Mouse (Mus musculus) hematopoietic stem cell, adult 5-6 weeks (primary cell): Measurements from ENCODE around the gene Pebp1. TPM values are rescaled to one million over a fixed set of nuclear protein-coding genes. Genes with fewer than 3 reads are reported as not detected.
"Not testable (repeated sequence)": the region's sequence is repeated elsewhere in the genome, so short reads cannot be mapped to it uniquely, and the experiment has no call there.

Experiments
- ATAC-seq, 2 experiments: fragments of 125-278 bp in 1 of 2; replicated peaks in 1 of 2; 2 replicates each; pipeline ENCODE4 v1.8.0; 2016 to 2017; ENCODE audit warnings: inconsistent platforms in 2 of 2, mild to moderate bottlenecking in 2 of 2, moderate number of reproducible peaks in 2 of 2, low read depth in 1 of 2, moderate TSS enrichment in 1 of 2; ENCODE audit not compliant: low FRiP score in 2 of 2, poor library complexity in 2 of 2, severe bottlenecking in 2 of 2, insufficient read depth in 1 of 2, low TSS enrichment in 1 of 2
- total RNA-seq: library from RNA; stranded (forward); fragments of 172-1452, 232-1000 nt; gene quantifications from 2 replicates; pipeline ENCODE4 v1.2.3, GENCODE M21; 2017

Pebp1 gene
- total RNA-seq, result 84.6 and 158 TPM in 2 replicates

DNA sequence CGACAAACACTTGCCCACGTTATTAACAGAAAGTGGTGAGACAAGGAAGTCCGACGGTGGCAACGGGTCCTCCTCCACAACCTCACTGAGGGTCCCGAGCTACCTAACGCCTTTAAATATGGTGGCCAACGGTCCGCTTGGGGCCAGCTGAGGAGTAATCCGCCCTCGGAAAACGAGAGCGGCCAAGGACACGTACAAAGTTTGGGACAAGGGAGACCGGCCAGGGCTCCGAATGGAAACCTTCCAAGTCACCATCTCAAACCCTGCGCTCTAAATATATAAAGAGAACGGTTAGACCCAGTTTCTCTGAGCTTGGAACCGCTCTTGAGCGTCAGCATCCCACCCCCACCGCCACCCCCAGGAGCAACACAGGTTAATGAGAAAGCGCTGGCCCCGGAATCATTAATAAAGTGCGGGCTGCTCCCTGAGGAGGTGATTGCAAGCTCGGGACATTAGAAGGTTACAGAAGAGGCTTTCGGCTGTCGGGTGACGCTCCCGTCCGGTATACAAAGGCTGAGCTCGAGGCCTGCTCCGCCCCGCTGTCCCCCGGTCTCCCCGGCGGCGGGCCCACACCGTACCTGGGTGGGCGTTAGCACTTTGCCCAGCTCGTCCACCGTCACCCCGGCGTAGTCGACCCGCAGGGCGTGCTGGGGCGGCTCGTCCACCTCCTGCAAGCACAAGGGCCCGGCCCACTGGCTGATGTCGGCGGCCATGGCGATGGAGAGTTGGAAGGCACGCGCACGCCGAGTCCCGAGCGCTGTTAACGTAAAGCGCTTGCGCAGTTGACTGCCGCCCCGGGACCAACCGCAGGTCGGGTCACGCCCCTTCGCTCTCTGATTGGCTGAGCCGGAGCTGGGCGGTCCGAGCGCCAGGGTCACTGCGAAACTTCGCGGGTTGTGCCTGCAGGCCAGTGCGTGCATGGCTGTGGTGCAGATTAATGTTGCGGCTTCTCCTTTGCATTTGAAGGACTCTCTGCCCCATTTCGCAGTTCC, at the start of gene Pebp1:
Gene Pebp1, minus strand, starts transcription at position 795 of the 992 bp plus-strand sequence.
- peak; percentile 99 for ATAC-seq

- no peak for ATAC-seq
Measured at GRCm38 (mm10) chr5:117330457-117330856, 43.0 kb upstream of the Pebp1 start.

DNA sequence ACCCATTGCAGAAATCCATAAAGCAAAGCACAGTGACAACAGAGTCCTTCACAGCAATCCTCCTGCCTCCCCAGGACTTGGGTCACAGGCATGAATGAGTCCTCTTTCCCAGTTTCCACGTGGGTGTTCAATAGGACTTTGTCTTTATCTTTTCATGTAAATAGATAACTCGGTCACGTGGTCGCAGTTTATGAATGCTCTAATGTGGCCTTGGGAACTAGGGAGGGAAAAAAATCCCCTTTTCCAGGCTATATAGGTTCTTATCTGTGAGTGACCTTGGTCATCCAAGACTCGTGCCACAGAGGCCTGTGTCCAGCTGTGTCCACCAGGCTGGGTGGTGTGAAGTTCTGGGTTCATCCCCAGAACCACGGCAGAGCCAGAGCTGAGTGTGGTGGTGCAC, 39.0 kb upstream of the Pebp1 start:
- no peak for ATAC-seq

- ATAC-seq, result no peak
Measured at GRCm38 (mm10) chr5:117323751-117324150, 36.3 kb upstream of the Pebp1 start.

DNA sequence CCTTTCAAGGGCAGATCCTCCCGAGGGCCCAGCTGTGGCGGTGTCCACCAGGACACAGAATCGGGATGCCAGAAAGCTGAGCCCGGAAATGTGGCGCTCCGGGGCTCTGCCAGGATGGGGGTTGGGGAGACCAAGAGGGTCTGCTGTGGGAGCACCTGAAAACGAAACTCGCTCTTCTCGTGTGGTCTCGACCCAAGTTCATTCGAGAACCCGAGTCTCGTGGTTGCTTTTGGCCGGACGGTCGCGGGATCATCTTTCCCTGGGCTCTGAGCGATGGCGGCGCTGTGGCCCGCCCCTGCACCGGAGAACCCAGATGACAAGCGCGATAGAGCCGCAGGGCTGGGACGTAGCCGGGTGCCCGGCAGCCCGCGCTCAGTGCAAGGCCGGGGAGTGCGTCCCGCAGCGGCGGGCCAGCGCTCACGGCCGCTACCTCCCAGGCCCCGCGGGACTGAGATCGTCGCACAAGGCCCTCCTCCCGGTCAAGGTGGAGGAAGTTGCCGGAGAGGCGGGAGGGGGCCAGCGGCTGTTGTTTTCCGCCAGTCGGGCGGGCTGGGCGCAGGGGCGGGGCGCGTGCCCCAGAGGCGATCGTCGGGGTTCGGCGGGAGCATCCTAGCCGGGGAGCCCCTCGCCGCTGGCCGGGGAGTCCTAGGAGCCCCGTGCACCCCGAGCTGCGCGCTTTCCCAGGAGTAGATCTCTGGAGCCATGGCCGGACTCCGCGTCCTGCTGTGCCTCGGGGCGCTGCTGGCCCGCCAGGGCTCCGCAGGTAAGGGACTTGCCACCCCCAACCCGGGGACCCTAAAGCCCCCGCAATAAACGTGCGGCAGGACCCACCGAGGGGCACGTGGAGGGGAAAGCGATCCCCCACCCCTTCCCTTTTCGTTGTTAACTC, 31.6 kb upstream of the Pebp1 start, which contains the start of gene Vsig10:
Gene Vsig10, plus strand, starts transcription at position 343 of the 889 bp plus-strand sequence.
- peak; percentile 46 to 56; a peak in 3 of 4 replicates for ATAC-seq

GRCm38 (mm10) chr5:117314587-117315428, 27.4 kb upstream of the Pebp1 start:
- ATAC-seq, result no peak

DNA sequence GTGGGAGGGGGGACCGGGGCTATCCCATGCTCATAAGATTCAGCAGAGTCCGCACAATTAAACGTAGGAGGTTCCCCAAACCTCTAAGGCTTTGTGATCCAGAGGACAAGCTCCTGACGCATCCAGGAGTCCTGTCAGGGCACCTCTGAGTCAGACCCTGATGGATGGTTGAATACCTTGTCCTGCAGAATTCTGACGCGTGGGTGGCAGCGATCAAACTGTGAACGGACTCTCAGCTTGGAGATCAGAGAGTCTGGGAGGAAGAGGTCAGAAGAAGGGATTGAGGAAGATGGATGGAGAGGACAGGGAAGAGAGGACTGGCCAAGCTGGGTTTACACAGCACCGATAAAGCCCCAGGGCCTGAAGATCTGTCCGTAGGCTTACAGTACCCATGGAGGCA, 26.5 kb upstream of the Pebp1 start:
- no peak for ATAC-seq

- ATAC-seq, result peak; percentile 41 to 53
Measured at GRCm38 (mm10) chr5:117313420-117313819, 26.0 kb upstream of the Pebp1 start.

DNA sequence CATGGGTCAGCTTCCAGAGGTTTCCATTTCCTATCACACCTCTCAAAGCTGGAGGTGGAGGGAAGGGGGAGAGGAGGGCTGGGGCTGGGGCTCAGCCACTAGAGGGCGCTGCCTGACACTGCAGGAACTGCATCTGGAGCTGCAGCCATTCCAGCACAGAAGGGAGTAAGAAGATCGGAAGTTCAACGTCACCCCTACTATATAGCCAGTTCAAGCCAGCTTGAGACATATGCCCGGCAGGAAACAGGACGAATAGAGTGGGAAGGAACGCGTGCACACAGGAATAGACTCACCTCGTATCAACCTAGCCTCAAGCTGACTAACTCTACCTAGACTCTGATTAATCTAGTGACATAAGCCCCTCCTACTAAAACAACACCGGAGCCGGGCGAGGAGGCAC, 20.3 kb upstream of the Pebp1 start:
- ATAC-seq, result peak; percentile 92 to 95

DNA sequence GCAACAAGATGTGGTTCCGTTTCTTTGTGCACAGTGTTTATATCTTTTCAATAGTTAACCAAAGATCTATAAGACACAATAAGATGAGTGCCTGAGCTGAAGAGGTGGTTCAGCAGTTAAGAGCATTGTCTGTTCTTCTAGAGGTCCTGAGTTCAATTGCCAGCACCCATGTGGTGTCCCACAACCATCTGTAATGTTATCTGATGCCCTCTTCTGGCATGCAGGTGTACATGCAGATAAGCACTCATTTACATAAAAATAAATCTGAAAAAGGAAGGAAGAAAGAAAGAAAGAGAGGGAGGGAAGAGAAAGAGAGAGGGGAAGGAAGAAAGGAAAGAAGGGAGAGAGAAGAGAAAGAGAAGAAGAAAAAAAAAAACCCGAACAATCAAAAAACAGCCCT, 19.4 kb upstream of the Pebp1 start:
- ATAC-seq, result no peak

DNA sequence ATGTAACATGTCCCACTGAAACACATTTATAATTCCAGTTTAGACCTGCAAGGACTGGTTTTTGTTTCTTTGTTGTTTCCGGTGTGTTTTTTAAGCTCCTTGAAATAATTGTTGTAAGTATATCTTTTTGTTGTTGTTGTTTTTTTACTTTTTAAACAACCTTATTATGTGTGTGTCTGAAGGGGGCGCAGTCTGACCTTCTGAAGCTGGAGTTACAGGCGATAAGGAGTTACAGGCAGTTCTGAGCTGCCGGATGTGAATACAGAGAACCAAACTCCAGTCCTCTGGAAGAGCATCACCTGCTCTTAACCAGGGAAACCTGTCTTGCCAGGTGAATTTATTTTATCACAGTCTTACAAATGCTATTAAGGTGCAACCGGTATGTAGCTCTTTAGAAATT, 18.3 kb upstream of the Pebp1 start:
- ATAC-seq, result no peak

- ATAC-seq, result peak; percentile 45 to 53; a peak in 2 of 4 replicates
Measured at GRCm38 (mm10) chr5:117304947-117305346, 17.5 kb upstream of the Pebp1 start.

GRCm38 (mm10) chr5:117303691-117304579, 16.5 kb upstream of the Pebp1 start:
- no peak for ATAC-seq

GRCm38 (mm10) chr5:117302899-117303298, 15.5 kb upstream of the Pebp1 start:
- ATAC-seq, result no peak

DNA sequence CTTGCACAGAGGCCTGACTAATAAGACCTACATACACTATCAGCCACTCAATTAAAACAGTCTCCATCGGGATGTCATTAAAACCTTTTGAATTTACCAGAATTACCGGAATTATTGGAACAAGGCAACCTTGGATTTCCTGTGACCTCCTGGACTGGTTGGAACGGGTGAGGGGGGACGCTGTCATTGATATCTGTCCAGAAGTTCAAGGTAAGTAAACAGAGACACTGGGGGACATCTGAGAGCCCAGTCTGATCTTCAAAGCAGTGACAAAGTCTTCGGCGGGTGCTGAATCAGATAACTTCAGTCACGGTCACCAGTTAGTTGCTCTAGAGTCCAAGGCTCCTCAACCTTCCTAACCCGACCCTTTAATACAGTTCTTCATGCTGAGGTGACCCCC, 7.6 kb upstream of the Pebp1 start:
- ATAC-seq, result no peak

- ATAC-seq, result not testable (repeated sequence)
Measured at GRCm38 (mm10) chr5:117293776-117294175, 6.4 kb upstream of the Pebp1 start.
